Comparison of ENCODE assay signal across 15 mouse cellular contexts in the genomic region with DNA sequence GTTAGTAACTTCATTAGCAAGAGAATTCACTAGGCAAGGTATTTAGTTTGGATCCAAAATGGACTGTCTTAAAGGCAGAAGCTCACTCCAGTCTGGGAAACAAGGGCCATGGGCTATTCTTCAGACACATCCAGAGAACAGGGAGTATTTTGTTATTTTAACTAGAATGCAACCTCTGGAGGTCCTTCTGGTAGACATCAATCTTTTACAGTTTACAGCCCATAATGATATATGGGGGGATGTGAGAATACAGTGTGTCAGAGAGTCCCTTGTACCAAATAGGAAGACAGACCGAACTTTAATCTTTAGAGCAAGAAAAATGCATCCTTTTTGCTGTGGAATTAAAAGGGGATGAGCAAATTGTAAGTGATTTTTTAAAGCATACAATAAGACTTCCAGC.
"Had no signal": no experiment of that assay in that cellular context is flagged by ENCODE, and none has a peak within 500 bp of the region (broad histone marks: within the 10 kb centered on the region; RNA-seq: fewer than 3 reads in every experiment).

No protein-coding gene starts in this region.

- DNase-seq: retina, postnatal 1 day; right cerebral cortex, adult 18-20 months; right cerebral cortex, postnatal 14 days; right cerebral cortex, postnatal 25 days; right cerebral cortex, postnatal 4 days; spleen, adult 18-20 months; thymus, adult 18-20 months; thymus, adult 2 months; thymus, postnatal 14 days; thymus, postnatal 25 days; thymus, postnatal 36 days; thymus, postnatal 4 days had no signal

- H3K4me2 ChIP-seq: neural tube, embryonic 15.5 days; stomach, embryonic 15.5 days had no signal

- H3K27me3 ChIP-seq: neural tube, embryonic 15.5 days; stomach, embryonic 15.5 days had no signal

- H3K4me3 ChIP-seq: neural tube, embryonic 15.5 days; stomach, embryonic 15.5 days had no signal

- H3K27ac ChIP-seq: neural tube, embryonic 15.5 days; stomach, embryonic 15.5 days; stomach, postnatal 0 days had no signal

- H3K36me3 ChIP-seq: neural tube, embryonic 15.5 days; stomach, embryonic 15.5 days had no signal

- H3K9me3 ChIP-seq: neural tube, embryonic 15.5 days; stomach, embryonic 15.5 days had no signal

- H3K9ac ChIP-seq: neural tube, embryonic 15.5 days; stomach, embryonic 15.5 days had no signal

- H3K4me1 ChIP-seq: neural tube, embryonic 15.5 days; stomach, embryonic 15.5 days had no signal
